Mouse (Mus musculus) stomach, embryonic 14.5 days (tissue): Measurements from ENCODE around the gene Zfp442. TPM values are rescaled to one million over a fixed set of nuclear protein-coding genes. Genes with fewer than 3 reads are reported as not detected.
"Not testable (repeated sequence)": the region's sequence is repeated elsewhere in the genome, so short reads cannot be mapped to it uniquely, and the experiment has no call there.

Source experiments
- ATAC-seq: fragments of 200-750 bp; cut with Nextera tagmentation; 2 replicates; pipeline ENCODE4 v1.8.0; 2017; ENCODE audit warnings: low read depth, moderate TSS enrichment; ENCODE audit not compliant: insufficient number of reproducible peaks, insufficient read depth, low FRiP score
- H3K27ac ChIP-seq: fragments of 300-500 bp; sonication (generic); 2 replicates; pipeline ENCODE4 v1.5.1; 2014; ENCODE audit warnings: mild to moderate bottlenecking, low read length, moderate library complexity, mixed read lengths
- H3K27me3 ChIP-seq: fragments of 300-500 bp; sonication (generic); 2 replicates; pipeline ENCODE4 v1.6.1; 2014; ENCODE audit warnings: low read length, control low read depth, mixed read lengths; ENCODE audit not compliant: control insufficient read depth, insufficient read depth
- H3K36me3 ChIP-seq: fragments of 300-500 bp; sonication (generic); 2 replicates; pipeline ENCODE4 v1.6.1; 2014; ENCODE audit warnings: mild to moderate bottlenecking, control low read depth, low read length, moderate library complexity, mixed read lengths; ENCODE audit not compliant: control insufficient read depth, insufficient read depth
- H3K4me1 ChIP-seq: fragments of 300-500 bp; sonication (generic); 2 replicates; pipeline ENCODE4 v1.6.1; 2014; ENCODE audit warnings: low read length, control low read depth, mixed read lengths; ENCODE audit not compliant: control insufficient read depth, insufficient read depth
- H3K4me2 ChIP-seq: fragments of 300-500 bp; sonication (generic); replicated peaks from 2 replicates; pipeline ENCODE4 v1.6.1; 2014; ENCODE audit warnings: low read depth, low read length, control low read depth
- H3K4me3 ChIP-seq: fragments of 300-500 bp; sonication (generic); 2 replicates; pipeline ENCODE4 v1.5.1; 2014; ENCODE audit warnings: low read depth, low read length, control low read depth
- H3K9ac ChIP-seq: fragments of 300-500 bp; sonication (generic); replicated peaks from 2 replicates; pipeline ENCODE4 v1.6.1; 2014; ENCODE audit warnings: low read depth, mild to moderate bottlenecking, control low read depth, low read length, moderate library complexity, mixed read lengths
- H3K9me3 ChIP-seq: fragments of 300-500 bp; sonication (generic); 2 replicates; pipeline ENCODE4 v1.6.1; 2016; ENCODE audit warnings: low read depth, low read length, control low read depth; ENCODE audit not compliant: control insufficient read depth
- WGBS: fragments of 180-500 bp; shearing (Covaris S2); extraction: QIAGEN DNeasy Blood & Tissue Kit; methylation state at CpG from one replicate; pipeline ENCODE4 v1.1.7; 2014; 5-methylcytosine and 5-hydroxymethylcytosine counted together
- polyA plus RNA-seq: library from polyadenylated mRNA; unstranded; fragments of >200 nt; fragmentation: Nextera tagmentation; extraction: Ambion mirVana; gene quantifications from 2 replicates; pipeline ENCODE4 v1.2.1, GENCODE M21; 2014

Zfp442 gene
- polyA plus RNA-seq = 9.3 and 10.6 TPM in 2 replicates

- not testable (repeated sequence) for H3K4me1 ChIP-seq, H3K9me3 ChIP-seq, H3K36me3 ChIP-seq, H3K9ac ChIP-seq, H3K27me3 ChIP-seq
- Histone ChIP-seq H3K4me3 (peak within 1 kb of the TSS; percentile 32), H3K4me2 (peak within 1 kb of the TSS; percentile 39), H3K27ac (peak within 1 kb of the TSS; percentile 81)
- WGBS = under 1% methylated on average over 18 of the region's 18 CpGs
- peak; percentile 99 for ATAC-seq
These were observed at the start of gene Zfp442 for GRCm38 (mm10) chr2:150451180-150451919. Gene Zfp442, minus strand, starts transcription at chr2:150451486.

GRCm38 (mm10) chr2:150500124-150500973 lies 49.1 kb upstream of the Zfp442 start:
- WGBS = 40% methylated on average over 59 of the region's 60 CpGs
- ATAC-seq = not testable (repeated sequence)

GRCm38 (mm10) chr2:150493031-150493430 lies 41.7 kb upstream of the Zfp442 start:
- no peaks in the 10 kb centered on the region for H3K27me3 ChIP-seq
- no peaks in the 10 kb centered on the region for H3K9me3 ChIP-seq
- H3K4me2 ChIP-seq = no peak overlapping the region
- H3K9ac ChIP-seq = no peak overlapping the region
- H3K4me1 ChIP-seq = no peaks in the 10 kb centered on the region
- no peaks in the 10 kb centered on the region for H3K36me3 ChIP-seq
- H3K27ac ChIP-seq = no peak overlapping the region
- ATAC-seq = no peak
- H3K4me3 ChIP-seq = no peak overlapping the region
- WGBS = 80% methylated on average over 2 of the region's 2 CpGs

More at GRCm38 (mm10) chr2:150500124-150500973, 49.1 kb upstream of the Zfp442 start:
- H3K36me3 ChIP-seq, H3K4me1 ChIP-seq, H3K27me3 ChIP-seq, H3K9ac ChIP-seq, H3K27ac ChIP-seq, H3K9me3 ChIP-seq: not testable (repeated sequence)
- peak overlapping the region; percentile 17; the same call in 1 of the 2 replicates for H3K4me3 ChIP-seq
- H3K4me2 ChIP-seq = peak overlapping the region; percentile 39

- H3K36me3 ChIP-seq, H3K27ac ChIP-seq, H3K4me2 ChIP-seq, H3K27me3 ChIP-seq, H3K9ac ChIP-seq, ATAC-seq, H3K4me3 ChIP-seq, H3K9me3 ChIP-seq, H3K4me1 ChIP-seq: not testable (repeated sequence)
- WGBS = 73% methylated on average over 7 of the region's 8 CpGs
These were observed 33.9 kb upstream of the Zfp442 start, which contains the start of gene Zfp345 for GRCm38 (mm10) chr2:150484939-150485778. Gene Zfp345, minus strand, starts transcription at chr2:150485091.

- 95% methylated on average over 1 of the region's 1 CpGs for WGBS
- not testable (repeated sequence) for ATAC-seq, H3K4me3 ChIP-seq, H3K9ac ChIP-seq, H3K27me3 ChIP-seq, H3K27ac ChIP-seq, H3K9me3 ChIP-seq, H3K36me3 ChIP-seq, H3K4me1 ChIP-seq, H3K4me2 ChIP-seq
These were observed 12.2 kb downstream of the Zfp442 start for GRCm38 (mm10) chr2:150439084-150439483.

- ATAC-seq = not testable (repeated sequence)
- WGBS = 89% methylated on average over 17 of the region's 17 CpGs
These were observed 39.1 kb downstream of the Zfp442 start for GRCm38 (mm10) chr2:150412146-150412545.

GRCm38 (mm10) chr2:150390198-150390597 lies 61.1 kb downstream of the Zfp442 start:
- Histone ChIP-seq H3K9ac (no peak overlapping the region), H3K36me3 (no peaks in the 10 kb centered on the region), H3K27ac (no peak overlapping the region), H3K4me2 (no peak overlapping the region), H3K9me3 (no peaks in the 10 kb centered on the region), H3K27me3 (no peaks in the 10 kb centered on the region), H3K4me1 (no peaks in the 10 kb centered on the region), H3K4me3 (no peak overlapping the region)
- 90% methylated on average over 1 of the region's 1 CpGs for WGBS
- ATAC-seq = no peak

More at GRCm38 (mm10) chr2:150412146-150412545, 39.1 kb downstream of the Zfp442 start:
- not testable (repeated sequence) for H3K4me2 ChIP-seq, H3K36me3 ChIP-seq, H3K4me3 ChIP-seq, H3K9ac ChIP-seq, H3K27me3 ChIP-seq, H3K4me1 ChIP-seq, H3K27ac ChIP-seq
- H3K9me3 ChIP-seq = peaks cover 13% of the 10 kb centered on the region

GRCm38 (mm10) chr2:150385553-150386106 lies 65.7 kb downstream of the Zfp442 start:
- not testable (repeated sequence) for H3K36me3 ChIP-seq, H3K4me2 ChIP-seq, H3K9ac ChIP-seq, H3K4me3 ChIP-seq, H3K27ac ChIP-seq, H3K9me3 ChIP-seq, H3K4me1 ChIP-seq, ATAC-seq, H3K27me3 ChIP-seq
- WGBS = 88% methylated on average over 18 of the region's 19 CpGs
